Comparison of ENCODE assay signal across 17 mouse cellular contexts in the genomic region with DNA sequence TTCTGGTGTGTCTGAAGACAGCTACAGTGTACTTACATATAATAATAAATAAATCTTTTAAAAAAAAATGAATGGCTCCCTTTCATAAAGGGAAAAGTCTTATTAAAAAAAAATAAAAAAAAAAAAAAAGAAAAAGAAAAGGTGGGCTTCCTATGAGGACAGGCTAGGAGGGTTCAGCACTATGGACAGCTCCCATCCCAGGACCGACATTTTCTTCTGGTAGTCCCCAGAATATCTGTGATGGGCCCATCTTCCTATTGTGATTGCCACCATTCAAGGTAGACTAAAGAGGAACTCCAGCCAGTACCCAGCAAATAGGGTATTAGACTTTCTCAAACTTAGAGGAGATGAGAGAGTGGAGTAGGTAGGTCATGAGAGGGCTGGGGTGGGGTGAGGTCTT. TPM values are rescaled to one million over a fixed set of nuclear protein-coding genes. Genes with fewer than 3 reads are reported as not detected.
DNase-seq lines count a peak whose midpoint lies in the region; ATAC-seq lines count a peak whose summit lies in the region.
"Had no signal": no experiment of that assay in that cellular context is flagged by ENCODE, and none has a peak within 500 bp of the region (broad histone marks: within the 10 kb centered on the region; RNA-seq: fewer than 3 reads in every experiment).

No protein-coding gene starts in this region.

- intact Hi-C loops in gastrocnemius, postnatal 36 days (cut with DNase I) = no loop called here

- no peaks in the 10 kb centered on the region; the same call in 1 of the 2 replicates for H3K27me3 ChIP-seq in embryonic facial prominence, embryonic 11.5 days (ENCODE audit: control insufficient read depth, insufficient read depth, low read length)

- H3K9me3 ChIP-seq in embryonic facial prominence, embryonic 11.5 days (replicated peaks; ENCODE audit: control insufficient read depth, low read length) = no peaks in the 10 kb centered on the region
- H3K9me3 ChIP-seq: limb, embryonic 13.5 days; lung, embryonic 15.5 days had no signal

- H3K9ac ChIP-seq in embryonic facial prominence, embryonic 11.5 days (replicated peaks; ENCODE audit: low read length) = no peak overlapping the region
- H3K9ac ChIP-seq: limb, embryonic 13.5 days; lung, embryonic 15.5 days had no signal

- H3K4me1 ChIP-seq in embryonic facial prominence, embryonic 11.5 days (ENCODE audit: control insufficient read depth, insufficient read depth, low read length) = no peaks in the 10 kb centered on the region
- H3K4me1 ChIP-seq: limb, embryonic 13.5 days; lung, embryonic 15.5 days had no signal

- DNase-seq in embryo, embryonic 10 days (ENCODE audit: low spot score) = peak; percentile 81
- no peak for DNase-seq in embryo, embryonic 9.5 days (ENCODE audit: extremely low spot score)
- peak; percentile 35 for DNase-seq in thymus, postnatal 0 days (ENCODE audit: low spot score)
- no peak for DNase-seq in thymus, adult 18-20 months
- DNase-seq in embryonic facial prominence, embryonic 11.5 days (ENCODE audit: low spot score) = peak; percentile 83
- DNase-seq in retina, embryonic 14.5 days (ENCODE audit: low spot score) = peak; percentile 72
- no peak for DNase-seq in urinary bladder, postnatal 25 days (ENCODE audit: low spot score)
- DNase-seq in gastrocnemius, postnatal 36 days = no peak
- DNase-seq: B cell, adult 2 months; cerebellum, adult 2 months; kidney, postnatal 25 days; layer of hippocampus, postnatal 36 days; right cerebral cortex, postnatal 25 days had no signal

- H3K4me3 ChIP-seq in embryonic facial prominence, embryonic 11.5 days (ENCODE audit: low read depth, low read length) = no peak overlapping the region
- H3K4me3 ChIP-seq: limb, embryonic 13.5 days; lung, embryonic 15.5 days had no signal

- no peak overlapping the region for H3K4me2 ChIP-seq in embryonic facial prominence, embryonic 11.5 days (ENCODE audit: low read depth, low read length)
- H3K4me2 ChIP-seq: limb, embryonic 13.5 days; lung, embryonic 15.5 days had no signal

- WGBS in embryonic facial prominence, embryonic 11.5 days = 18% methylated on average over 1 of the region's 1 CpGs

- no peak for ATAC-seq in embryonic facial prominence, embryonic 11.5 days (replicated peaks; ENCODE audit: insufficient number of reproducible peaks, low FRiP score, low TSS enrichment, low read depth)

- no peaks in the 10 kb centered on the region for H3K36me3 ChIP-seq in embryonic facial prominence, embryonic 11.5 days (replicated peaks; ENCODE audit: control insufficient read depth, insufficient read depth, low read depth, low read length)
- H3K36me3 ChIP-seq: limb, embryonic 13.5 days; lung, embryonic 15.5 days had no signal

- H3K27ac ChIP-seq in embryonic facial prominence, embryonic 11.5 days (replicated peaks; ENCODE audit: low read depth, low read length) = no peak overlapping the region
- H3K27ac ChIP-seq: limb, embryonic 13.5 days; lung, embryonic 15.5 days had no signal

RNA-seq across cellular contexts. Expression of gene Pde2a, which starts 16.4 kb away (rescaled TPM):
- polyA plus RNA-seq in thymus, postnatal 0 days (2015; fragmentation: Nextera tagmentation; extraction: Ambion mirVana) = 5.7 and 7.9 TPM in 2 replicates
- polyA plus RNA-seq in embryonic facial prominence, embryonic 11.5 days (2014; fragmentation: Nextera tagmentation; extraction: Ambion mirVana) = 10.6 and 18.6 TPM in 2 replicates
- total RNA-seq in gastrocnemius, postnatal 36 days (2021) = 10 to 100 TPM; 17.6 to 22.7 TPM

RNA-seq across cellular contexts. Expression of gene Gm45837, which starts 27.2 kb away (rescaled TPM):
- 1.1 TPM in 1 of 2 replicates, not detected in the other for polyA plus RNA-seq in thymus, postnatal 0 days (2015; fragmentation: Nextera tagmentation; extraction: Ambion mirVana)
- 4.2 TPM in 1 of 2 replicates, not detected in the other for polyA plus RNA-seq in embryonic facial prominence, embryonic 11.5 days (2014; fragmentation: Nextera tagmentation; extraction: Ambion mirVana)
- total RNA-seq in gastrocnemius, postnatal 36 days (2021) = 1 to 10 TPM in 1 of 2 experiments, not detected in 1; 2.1 TPM
- total RNA-seq: megakaryocyte-erythroid progenitor cell, adult 5-6 weeks had no signal
- polyA plus RNA-seq: gonadal fat pad, adult 2 months had no signal

Comparison
In these comparisons a context has a peak if more than half of its experiments do, and no peak if none do; other contexts are left out.
1. DNase-seq: peak in embryo, embryonic 10 days (single experiment), thymus, postnatal 0 days (single experiment), embryonic facial prominence, embryonic 11.5 days (single experiment) and retina, embryonic 14.5 days (single experiment); none in embryo, embryonic 9.5 days (single experiment), thymus, adult 18-20 months (0 of 2), urinary bladder, postnatal 25 days (single experiment) and gastrocnemius, postnatal 36 days (0 of 2).